Mouse (Mus musculus): ENCODE measurements at regions not wholly inside any gene's neighbourhood (a gene's known extent, or its start where the extent isn't known, plus 50 kb on each side); places are given as distances from the start of the nearest gene placed in this dataset.

DNA sequence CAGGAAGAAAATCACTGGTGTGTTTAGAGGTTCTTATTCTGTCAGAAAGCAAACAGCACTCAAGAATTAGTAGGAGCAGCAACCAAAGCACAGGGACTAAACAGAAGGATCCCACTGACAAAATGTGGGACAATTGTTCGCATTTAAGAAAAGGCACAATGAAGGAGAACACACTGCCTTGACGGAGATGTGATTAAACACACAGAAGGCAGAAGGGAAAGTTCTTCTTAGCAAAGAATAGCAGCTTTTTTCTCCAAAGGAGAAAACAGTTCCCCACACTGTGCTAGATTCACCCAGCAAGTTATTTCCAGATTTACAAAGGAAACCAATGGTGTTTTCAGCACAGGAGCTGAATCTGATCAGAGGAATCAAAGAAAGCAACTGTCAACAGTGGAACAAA lies 316.5 kb downstream of the Nsun3 start:
- DNase-seq (ENCODE audit: low read depth) = no peak

GRCm38 (mm10) chr16:62469286-62469685 lies 317.3 kb downstream of the Nsun3 start:
- DNase-seq (ENCODE audit: low read depth) = no peak

GRCm38 (mm10) chr16:62468846-62469245 lies 317.8 kb downstream of the Nsun3 start:
- no peak for DNase-seq (ENCODE audit: low read depth)

- no peak for DNase-seq (ENCODE audit: low read depth)
Measured at GRCm38 (mm10) chr16:62459949-62460551, 326.6 kb downstream of the Nsun3 start.

GRCm38 (mm10) chr16:62449735-62450134 lies 336.9 kb downstream of the Nsun3 start:
- no peak for DNase-seq (ENCODE audit: low read depth)

- no peak for DNase-seq (ENCODE audit: low read depth)
Measured at GRCm38 (mm10) chr16:62447380-62447779, 339.2 kb downstream of the Nsun3 start.

- no peak for DNase-seq (ENCODE audit: low read depth)
Measured at GRCm38 (mm10) chr16:62441197-62441596, 345.4 kb downstream of the Nsun3 start.

DNA sequence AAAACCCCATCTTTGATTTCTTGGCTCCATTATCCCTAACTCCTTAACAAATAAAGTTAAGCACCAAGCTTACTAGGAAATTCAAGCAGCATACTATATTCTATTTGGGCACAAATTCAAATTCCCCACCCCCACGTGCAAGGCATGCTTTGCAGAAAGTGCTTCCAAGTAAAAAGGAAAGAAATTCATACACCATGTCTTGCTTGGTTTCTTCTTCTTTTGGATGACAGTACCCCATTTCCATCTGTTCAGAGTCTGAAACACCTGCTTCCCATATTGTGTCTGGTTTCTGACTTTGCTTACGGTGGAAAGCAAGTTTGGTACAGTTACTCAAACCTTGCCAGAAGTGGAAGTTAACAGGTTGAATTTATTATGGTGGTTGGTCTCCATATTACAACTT lies 353.5 kb downstream of the Nsun3 start:
- no peak for DNase-seq (ENCODE audit: low read depth)

DNA sequence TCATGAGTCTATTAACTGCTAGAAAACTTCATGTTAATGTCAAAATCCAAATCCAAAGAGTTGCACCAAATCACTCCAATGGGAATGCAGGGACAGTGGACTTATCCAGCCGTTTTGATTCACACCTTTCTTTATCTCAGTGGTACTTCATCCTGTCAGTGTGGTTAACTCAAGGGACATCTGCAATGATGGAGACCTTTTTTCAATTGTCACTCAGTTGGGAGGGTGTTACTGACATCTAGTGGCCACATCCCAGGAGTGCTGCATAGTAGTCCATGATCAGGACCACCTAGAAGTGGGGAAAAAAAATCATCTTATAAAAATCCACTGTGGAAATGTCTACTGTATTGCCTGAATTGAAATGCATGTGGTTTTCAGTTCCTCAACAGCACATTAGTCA lies 372.1 kb downstream of the Nsun3 start:
- no peak for DNase-seq (ENCODE audit: low read depth)

DNA sequence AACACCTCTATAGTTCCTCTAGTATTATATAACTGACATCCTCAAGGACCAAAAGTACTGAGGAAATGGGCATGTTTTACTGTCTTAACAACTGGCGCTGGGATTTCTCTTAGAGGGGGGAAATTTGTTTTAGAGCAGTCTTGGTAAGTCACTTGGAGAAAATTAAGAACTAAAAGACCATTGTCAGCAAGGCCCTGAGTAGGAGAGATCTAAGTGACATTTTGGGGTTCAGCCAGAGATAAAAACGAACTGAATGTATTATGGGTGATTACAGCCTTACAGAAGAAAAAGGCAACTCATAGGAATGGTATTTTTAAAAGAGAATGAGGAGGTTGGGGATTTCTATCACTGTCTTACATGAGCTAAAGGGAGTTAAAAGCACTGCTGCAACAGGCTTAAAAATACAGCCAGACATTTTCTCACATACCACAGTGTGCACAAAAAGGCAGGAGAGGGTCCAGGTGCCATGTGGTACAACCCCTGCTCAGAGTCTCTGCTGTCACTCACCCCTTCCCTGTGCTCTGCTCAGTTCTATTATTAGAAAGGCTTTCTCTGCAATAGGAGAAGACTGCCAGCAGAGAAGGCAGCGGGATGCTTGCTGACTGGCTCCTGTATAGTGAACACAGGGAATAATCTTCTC lies 379.0 kb downstream of the Nsun3 start:
- no peak for DNase-seq (ENCODE audit: low read depth)

GRCm38 (mm10) chr16:62406458-62406857 lies 380.2 kb downstream of the Nsun3 start:
- DNase-seq (ENCODE audit: low read depth) = no peak

DNA sequence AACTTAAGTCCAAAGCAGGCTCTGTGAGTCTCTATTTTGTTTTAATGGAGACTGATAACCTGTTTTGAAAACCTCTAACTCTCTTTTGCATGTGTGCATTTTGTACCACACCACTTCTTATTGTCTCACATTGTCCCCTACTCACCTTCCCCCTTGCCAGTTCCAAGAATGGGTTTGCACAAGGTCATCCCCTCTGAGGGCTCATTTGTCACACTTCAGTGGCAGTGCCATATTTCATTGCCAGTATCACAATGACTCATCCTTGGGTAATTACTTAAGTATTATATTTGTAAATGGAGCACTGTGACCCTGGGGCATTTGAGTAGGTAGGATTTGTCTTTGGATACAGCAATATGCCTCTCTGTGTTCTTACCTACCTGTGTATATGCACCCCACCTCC lies 429.3 kb downstream of the Nsun3 start:
- DNase-seq (ENCODE audit: low read depth) = no peak

DNA sequence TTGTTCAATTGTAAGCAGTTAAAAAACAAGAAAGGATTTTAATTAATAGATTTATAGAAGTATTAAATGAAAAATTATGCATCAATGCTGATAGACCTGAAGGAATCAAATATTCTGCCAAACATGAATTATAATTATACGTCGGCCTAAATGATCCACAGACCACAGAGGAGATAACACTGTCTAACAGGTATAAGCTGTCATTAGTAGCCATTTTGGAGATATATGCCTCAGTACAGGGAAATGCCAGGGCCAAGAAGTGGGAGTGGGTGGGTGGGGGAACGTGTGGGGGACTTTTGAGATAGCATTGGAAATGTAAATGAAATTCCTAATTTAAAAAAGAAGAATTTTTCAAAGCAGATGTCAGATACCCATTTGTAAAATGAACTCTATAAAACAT lies 430.3 kb downstream of the Nsun3 start:
- no peak for DNase-seq (ENCODE audit: low read depth)

- no peak for DNase-seq (ENCODE audit: low read depth)
Measured at GRCm38 (mm10) chr16:62355830-62356270, 430.8 kb downstream of the Nsun3 start.

GRCm38 (mm10) chr16:62327378-62328036 lies 459.1 kb downstream of the Nsun3 start:
- DNase-seq (ENCODE audit: low read depth) = no peak

- DNase-seq (ENCODE audit: low read depth) = no peak
Measured at GRCm38 (mm10) chr16:62325534-62326244, 460.9 kb downstream of the Nsun3 start.

DNA sequence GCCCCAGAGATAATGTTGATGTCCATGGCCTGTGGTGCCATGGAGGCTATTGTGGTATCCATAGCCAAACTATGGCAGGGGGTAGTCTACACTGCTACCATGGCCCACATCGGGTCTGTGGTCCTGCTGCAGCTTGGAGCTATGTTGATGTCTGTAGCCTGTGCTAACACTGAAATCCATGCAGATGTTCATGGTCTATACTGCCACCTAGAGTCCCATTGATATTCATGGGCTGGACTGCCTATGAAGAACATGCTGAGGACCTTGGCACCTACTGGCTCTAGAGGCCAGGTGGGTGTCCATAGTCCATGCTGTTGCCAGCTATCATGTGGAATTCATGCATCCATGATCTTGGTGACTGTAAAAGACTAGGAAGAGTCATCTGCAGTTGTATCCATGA lies 463.8 kb downstream of the Nsun3 start:
- no peak for DNase-seq (ENCODE audit: low read depth)

DNA sequence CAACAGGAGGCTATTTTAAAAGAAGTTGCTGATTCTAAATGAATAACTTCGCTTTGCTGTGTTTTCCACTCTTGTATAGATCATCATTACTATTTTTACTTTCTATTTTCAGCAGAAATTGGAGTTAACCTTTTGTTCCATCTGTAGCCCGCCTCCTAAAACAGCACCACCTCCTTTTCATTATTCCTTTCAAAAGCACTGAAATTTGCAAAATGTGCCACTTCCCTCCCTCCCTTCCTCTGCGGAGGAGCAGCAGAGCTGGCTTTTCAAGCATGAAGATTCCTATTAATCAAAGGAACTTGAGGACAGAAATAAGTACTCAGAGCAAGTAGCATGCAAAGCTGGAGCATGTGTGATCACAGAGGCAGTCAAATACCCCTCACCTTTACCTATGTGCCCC lies 497.7 kb downstream of the Nsun3 start:
- no peak for DNase-seq (ENCODE audit: low read depth)
